Mouse (Mus musculus) CH12.LX (cell line): ENCODE data around the gene Siglecf. TPM values are rescaled to one million over a fixed set of nuclear protein-coding genes. Genes with fewer than 3 reads are reported as not detected.
A peak's percentile ranks its signal among the peaks of the same experiment; 100 is the strongest.

Experiments
- DNase-seq: peaks from one replicate; pipeline ENCODE4 v3.0.0-alpha.2; 2013; ENCODE audit errors: extremely low read depth
- H3K27ac ChIP-seq: 2 replicates; pipeline ENCODE4 v1.5.1; 2012; ENCODE audit warnings: low read depth, mild to moderate bottlenecking, control low read depth, moderate library complexity; ENCODE audit not compliant: insufficient read depth
- H3K27me3 ChIP-seq: replicated peaks from 2 replicates; pipeline ENCODE3; 2012; ENCODE audit warnings: inconsistent platforms
- H3K36me3 ChIP-seq, 2 experiments: replicated peaks in 1 of 2; 2 replicates each; pipeline versions ENCODE3 to v1.6.1; 2012; ENCODE audit warnings: inconsistent platforms in 1 of 2, low read length in 1 of 2, mild to moderate bottlenecking in 1 of 2, mixed read lengths in 1 of 2, moderate library complexity in 1 of 2; ENCODE audit not compliant: control insufficient read depth in 1 of 2, insufficient read depth in 1 of 2
- H3K4me1 ChIP-seq, 2 experiments: 2 replicates each; pipeline ENCODE4 v1.6.1; 2012; ENCODE audit warnings: inconsistent platforms in 1 of 2, moderate library complexity in 1 of 2; ENCODE audit not compliant: insufficient read depth in 2 of 2, control insufficient read depth in 1 of 2
- H3K4me2 ChIP-seq: 2 replicates; pipeline ENCODE4 v1.6.1; 2012; ENCODE audit warnings: low read depth, mild to moderate bottlenecking, control low read depth; ENCODE audit not compliant: poor library complexity, insufficient read depth, severe bottlenecking
- H3K4me3 ChIP-seq, 3 experiments: fragments of 150-350 bp in 1 of 3; sonication (generic) in 1 of 3; replicated peaks in 1 of 3; 2 replicates each; pipeline versions ENCODE3 to v1.5.1; 2011 to 2012; ENCODE audit warnings: low read depth in 2 of 3, low read length in 2 of 3, mild to moderate bottlenecking in 2 of 3, moderate library complexity in 2 of 3, control low read depth in 1 of 3, improper control_type of control experiment in 1 of 3, inconsistent platforms in 1 of 3, mixed read lengths in 1 of 3; ENCODE audit not compliant: poor library complexity in 1 of 3
- H3K79me2 ChIP-seq: replicated peaks from 2 replicates; pipeline ENCODE4 v1.6.1; 2012; ENCODE audit warnings: mild to moderate bottlenecking, moderate library complexity; ENCODE audit not compliant: control insufficient read depth, poor library complexity, insufficient read depth, severe bottlenecking; ENCODE audit errors: extremely low read depth
- H3K9ac ChIP-seq: 2 replicates; pipeline ENCODE4 v1.6.1; 2012; ENCODE audit warnings: low read depth, mild to moderate bottlenecking, control low read depth, moderate library complexity; ENCODE audit not compliant: insufficient read depth
- H3K9me3 ChIP-seq: replicated peaks from 2 replicates; pipeline ENCODE3; 2012; ENCODE audit warnings: low read length, inconsistent platforms, mixed read lengths
- BHLHE40 ChIP-seq: IDR thresholded peaks from 2 replicates; pipeline ENCODE4 v1.6.1; 2011; ENCODE audit warnings: mild to moderate bottlenecking, low read depth, low read length, improper control_type of control experiment
- ELF1 ChIP-seq: IDR thresholded peaks from 2 replicates; pipeline ENCODE4 v1.6.1; 2014; ENCODE audit warnings: low read depth, mild to moderate bottlenecking, inconsistent platforms, low read length, improper control_type of control experiment
- EP300 ChIP-seq: IDR thresholded peaks from 2 replicates; pipeline ENCODE4 v1.6.1; 2011; ENCODE audit warnings: low read length, improper control_type of control experiment
- ETS1 ChIP-seq: conservative IDR thresholded peaks from 2 replicates; pipeline ENCODE4 v1.6.1; 2012; ENCODE audit warnings: low read depth, mild to moderate bottlenecking, inconsistent platforms, low read length, improper control_type of control experiment, moderate library complexity
- HCFC1 ChIP-seq: IDR thresholded peaks from 2 replicates; pipeline ENCODE4 v1.6.1; 2012; ENCODE audit warnings: low read depth, mild to moderate bottlenecking, inconsistent platforms, low read length, improper control_type of control experiment
- IRF4 ChIP-seq: IDR thresholded peaks from 2 replicates; pipeline ENCODE4 v1.6.1; 2014; ENCODE audit warnings: low read depth, mild to moderate bottlenecking, inconsistent platforms, low read length, improper control_type of control experiment
- JUN ChIP-seq: IDR thresholded peaks from 2 replicates; pipeline ENCODE4 v1.6.1; 2011; ENCODE audit warnings: low read depth, mild to moderate bottlenecking, low read length, improper control_type of control experiment, moderate library complexity; ENCODE audit not compliant: insufficient read depth
- MXI1 ChIP-seq: IDR thresholded peaks from 2 replicates; pipeline ENCODE4 v1.6.1; 2011; ENCODE audit warnings: mild to moderate bottlenecking, low read depth, low read length, improper control_type of control experiment
- NELFE ChIP-seq: IDR thresholded peaks from 2 replicates; pipeline ENCODE4 v1.6.1; 2011; ENCODE audit warnings: low read depth, low read length, improper control_type of control experiment
- NRF1 ChIP-seq: IDR thresholded peaks from 2 replicates; pipeline ENCODE4 v1.6.1; 2014; ENCODE audit warnings: low read depth, mild to moderate bottlenecking, inconsistent platforms, low read length, improper control_type of control experiment, moderate library complexity
- POLR2A ChIP-seq: IDR thresholded peaks from 2 replicates; pipeline ENCODE4 v1.6.1; 2011; ENCODE audit warnings: low read depth, mild to moderate bottlenecking, improper control_type of control experiment, low read length
- RCOR1 ChIP-seq: conservative IDR thresholded peaks from 2 replicates; pipeline ENCODE4 v1.6.1; 2012; ENCODE audit warnings: low read depth, mild to moderate bottlenecking, inconsistent platforms, low read length, improper control_type of control experiment
- TBP ChIP-seq: conservative IDR thresholded peaks from 2 replicates; pipeline ENCODE4 v1.6.1; 2011; ENCODE audit warnings: low read depth, low read length, improper control_type of control experiment
- TCF12 ChIP-seq: IDR thresholded peaks from 2 replicates; pipeline ENCODE4 v1.6.1; 2014; ENCODE audit warnings: low read depth, mild to moderate bottlenecking, inconsistent platforms, low read length, improper control_type of control experiment
- USF1 ChIP-seq: IDR thresholded peaks from 2 replicates; pipeline ENCODE4 v1.6.1; 2014; ENCODE audit warnings: low read depth, mild to moderate bottlenecking, inconsistent platforms, low read length, improper control_type of control experiment
- ZMIZ1 ChIP-seq: IDR thresholded peaks from 2 replicates; pipeline ENCODE4 v1.6.1; 2012; ENCODE audit warnings: low read depth, mild to moderate bottlenecking, inconsistent platforms, low read length, improper control_type of control experiment
- ZNF384 ChIP-seq: IDR thresholded peaks from 2 replicates; pipeline ENCODE4 v1.6.1; 2012; ENCODE audit warnings: low read depth, low read length, improper control_type of control experiment, inconsistent platforms
- dilution Hi-C: fragments of 300-500 bp; cut with MboI; formaldehyde crosslinking; loops from 2 replicates; pipeline ENCODE4 v1.14.3; 2020; ENCODE audit warnings: low sequenced_read_pairs; ENCODE audit not compliant: extremely low pct_unique_long_range_greater_than_20kb, extremely low pct_ligation_motif_present
- in situ Hi-C: fragments of 300-500 bp; cut with MboI; formaldehyde crosslinking; loops from 3 replicates; pipeline ENCODE4 v1.14.3; 2019; ENCODE audit warnings: low sequenced_read_pairs, low pct_ligation_motif_present, low pct_unique_long_range_greater_than_20kb, mixed read lengths
- polyA plus RNA-seq: library from polyadenylated mRNA; unstranded; fragments of >175 nt; gene quantifications from 2 replicates; pipeline ENCODE4 v1.2.1, GENCODE M21; 2012; ENCODE audit warnings: low read depth; ENCODE audit not compliant: insufficient read length
- total RNA-seq, 2 experiments: library from RNA; depleted of rRNA; stranded (reverse); fragments of 300-350 nt in 1 of 2; fragments of >200 nt in 1 of 2; gene quantifications; 2 replicates each; pipeline ENCODE4 v1.2.3; 2012 to 2014

Gene Siglecf
- total and polyA plus RNA-seq, 3 experiments: 0.34 to 1.7 (median 0.66) TPM

- peak; percentile 75 for DNase-seq
- Histone ChIP-seq H3K27ac (peak within 1 kb of the TSS; percentile 87), H3K4me3 (peak within 1 kb of the TSS; percentile 67 to 72 (median 69)), H3K79me2 (peaks cover 10% of the 10 kb centered on the region; the same call in 1 of the 2 replicates), H3K9ac (peak within 1 kb of the TSS; percentile 88), H3K4me2 (peak within 1 kb of the TSS; percentile 81), H3K36me3 (peaks cover 20 to 35% of the 10 kb centered on the region in 2 experiments), H3K4me1 (peaks cover 14 to 38% of the 10 kb centered on the region in 2 experiments), H3K27me3 (no peaks in the 10 kb centered on the region), H3K9me3 (no peaks in the 10 kb centered on the region)
- dilution Hi-C loops (no loop called here), in situ Hi-C loops (loop anchor here (25.0 kb wide), 1 partner anchor 1379 kb away; no protein-coding TSS in a partner anchor)
- TF ChIP-seq JUN (no peak), TBP (0 out of 2 replicates have a peak, but pooled peaks have one; percentile 26), NELFE (peak; percentile 54; the same call in 1 of the 2 replicates), TCF12 (peak; percentile 18; the same call in 1 of the 2 replicates), RCOR1 (0 out of 2 replicates have a peak, but pooled peaks have one; percentile 9), POLR2A (peak; percentile 75), EP300 (peak; percentile 68), NRF1 (no peak), IRF4 (peak; percentile 46), ELF1 (peak; percentile 51; the same call in 1 of the 2 replicates), ZNF384 (no peak), BHLHE40 (0 out of 2 replicates have a peak, but pooled peaks have one; percentile 7), ETS1 (peak; percentile 36; the same call in 1 of the 2 replicates), HCFC1 (peak; percentile 31; the same call in 1 of the 2 replicates), ZMIZ1 (peak; percentile 25; the same call in 1 of the 2 replicates), USF1 (no peak)
Measured at GRCm38 (mm10) chr7:43408131-43408553, 57.0 kb downstream of the Siglecf start, which contains the start of gene Siglecg. TSS of gene Siglecg (plus strand) at chr7:43408204.

GRCm38 (mm10) chr7:43409084-43409483, 57.9 kb downstream of the Siglecf start:
- in situ Hi-C loops: loop anchor here (25.0 kb wide), 1 partner anchor 1378 kb away; no protein-coding TSS in a partner anchor

More at GRCm38 (mm10) chr7:43409084-43409483, 57.9 kb downstream of the Siglecf start:
- Histone ChIP-seq H3K4me1 (peaks cover 14 to 38% of the 10 kb centered on the region in 2 experiments), H3K9ac (peak overlapping the region; percentile 88), H3K27me3 (no peaks in the 10 kb centered on the region), H3K27ac (no peak overlapping the region), H3K4me3 (peak overlapping the region; percentile 67 to 72 (median 69)), H3K4me2 (peak overlapping the region; percentile 81), H3K9me3 (no peaks in the 10 kb centered on the region), H3K36me3 (peaks cover 27 to 42% of the 10 kb centered on the region in 2 experiments), H3K79me2 (peaks cover 10% of the 10 kb centered on the region; the same call in 1 of the 2 replicates)
- peak; percentile 41 for DNase-seq
- dilution Hi-C loops: no loop called here
- no peak for TF ChIP-seq MXI1

Other genes with a start within 250 kb of the Siglecf start
- 0.04 and 0.08 TPM in 2 replicates for gene Zfp936, start 237.1 kb upstream of the Siglecf start, total RNA-seq (2012; rRNA removed)
- gene Zfp936, start 237.1 kb upstream of the Siglecf start, total RNA-seq (2014; rRNA removed): 0.24 and 0.30 TPM in 2 replicates
- 2.0 TPM in 2 replicates for gene Zfp936, start 237.1 kb upstream of the Siglecf start, polyA plus RNA-seq
- 9.8 and 10.9 TPM in 2 replicates for gene Zfp715, start 38.0 kb upstream of the Siglecf start, total RNA-seq (2012; rRNA removed)
- 17.1 and 19.1 TPM in 2 replicates for gene Zfp715, start 38.0 kb upstream of the Siglecf start, total RNA-seq (2014; rRNA removed)
- gene Zfp715, start 38.0 kb upstream of the Siglecf start, polyA plus RNA-seq: 10.7 and 13.3 TPM in 2 replicates
- 28.9 and 29.7 TPM in 2 replicates for gene Siglecg, start 56.9 kb downstream of the Siglecf start, total RNA-seq (2012; rRNA removed)
- 31.2 and 34.4 TPM in 2 replicates for gene Siglecg, start 56.9 kb downstream of the Siglecf start, total RNA-seq (2014; rRNA removed)
- gene Siglecg, start 56.9 kb downstream of the Siglecf start, polyA plus RNA-seq: 48.5 and 58.2 TPM in 2 replicates
- gene Lim2, start 76.3 kb downstream of the Siglecf start, total RNA-seq (2012; rRNA removed): not detected in 2 replicates
- not detected in 2 replicates for gene Lim2, start 76.3 kb downstream of the Siglecf start, total RNA-seq (2014; rRNA removed)
- gene Lim2, start 76.3 kb downstream of the Siglecf start, polyA plus RNA-seq: 0.10 TPM in 1 of 2 replicates, not detected in the other
- 0.25 TPM in 1 of 2 replicates, not detected in the other for gene Nkg7, start 85.7 kb downstream of the Siglecf start, total RNA-seq (2012; rRNA removed)
- not detected in 2 replicates for gene Nkg7, start 85.7 kb downstream of the Siglecf start, total RNA-seq (2014; rRNA removed)
- gene Nkg7, start 85.7 kb downstream of the Siglecf start, polyA plus RNA-seq: not detected in 2 replicates
- not detected in 2 replicates for gene Cldnd2, start 89.4 kb downstream of the Siglecf start, total RNA-seq (2012; rRNA removed)
- gene Cldnd2, start 89.4 kb downstream of the Siglecf start, total RNA-seq (2014; rRNA removed): not detected in 2 replicates
- not detected in 2 replicates for gene Cldnd2, start 89.4 kb downstream of the Siglecf start, polyA plus RNA-seq
- gene Etfb, start 92.7 kb downstream of the Siglecf start, total RNA-seq (2012; rRNA removed): 186 and 201 TPM in 2 replicates
- 147 and 157 TPM in 2 replicates for gene Etfb, start 92.7 kb downstream of the Siglecf start, total RNA-seq (2014; rRNA removed)
- gene Etfb, start 92.7 kb downstream of the Siglecf start, polyA plus RNA-seq: 201 and 248 TPM in 2 replicates
- gene Gm45233, start 92.8 kb downstream of the Siglecf start, total RNA-seq (2012; rRNA removed): not detected in 2 replicates
- gene Gm45233, start 92.8 kb downstream of the Siglecf start, total RNA-seq (2014; rRNA removed): 0.39 TPM in 1 of 2 replicates, not detected in the other
- gene Gm45233, start 92.8 kb downstream of the Siglecf start, polyA plus RNA-seq: 0.66 TPM in 1 of 2 replicates, not detected in the other
- gene Vsig10l, start 111.8 kb downstream of the Siglecf start, total RNA-seq (2012; rRNA removed): 0.17 TPM in 2 replicates
- gene Vsig10l, start 111.8 kb downstream of the Siglecf start, total RNA-seq (2014; rRNA removed): 0.12 TPM in 2 replicates
- gene Vsig10l, start 111.8 kb downstream of the Siglecf start, polyA plus RNA-seq: 0.99 and 1.8 TPM in 2 replicates
- not detected in 2 replicates for gene Iglon5, start 138.7 kb downstream of the Siglecf start, total RNA-seq (2012; rRNA removed)
- gene Iglon5, start 138.7 kb downstream of the Siglecf start, total RNA-seq (2014; rRNA removed): not detected in 2 replicates
- not detected in 2 replicates for gene Iglon5, start 138.7 kb downstream of the Siglecf start, polyA plus RNA-seq
- gene 4931406B18Rik, start 154.6 kb downstream of the Siglecf start, total RNA-seq (2012; rRNA removed): not detected in 2 replicates
- gene 4931406B18Rik, start 154.6 kb downstream of the Siglecf start, total RNA-seq (2014; rRNA removed): not detected in 2 replicates
- gene 4931406B18Rik, start 154.6 kb downstream of the Siglecf start, polyA plus RNA-seq: not detected in 2 replicates
- 0.08 TPM in 1 of 2 replicates, not detected in the other for gene Cd33, start 193.1 kb downstream of the Siglecf start, total RNA-seq (2012; rRNA removed)
- 0.09 and 0.43 TPM in 2 replicates for gene Cd33, start 193.1 kb downstream of the Siglecf start, total RNA-seq (2014; rRNA removed)
- 0.33 and 0.40 TPM in 2 replicates for gene Cd33, start 193.1 kb downstream of the Siglecf start, polyA plus RNA-seq
- gene Zfp658, start 210.9 kb downstream of the Siglecf start, total RNA-seq (2012; rRNA removed): 2.5 and 2.9 TPM in 2 replicates
- 3.3 and 3.4 TPM in 2 replicates for gene Zfp658, start 210.9 kb downstream of the Siglecf start, total RNA-seq (2014; rRNA removed)
- gene Zfp658, start 210.9 kb downstream of the Siglecf start, polyA plus RNA-seq: 2.0 and 2.3 TPM in 2 replicates
- 5.8 and 6.6 TPM in 2 replicates for gene Zfp719, start 228.3 kb downstream of the Siglecf start, total RNA-seq (2012; rRNA removed)
- 8.6 and 9.8 TPM in 2 replicates for gene Zfp719, start 228.3 kb downstream of the Siglecf start, total RNA-seq (2014; rRNA removed)
- 3.5 and 5.8 TPM in 2 replicates for gene Zfp719, start 228.3 kb downstream of the Siglecf start, polyA plus RNA-seq